Mouse (Mus musculus) E14TG2a.4 (cell line): Measurements from ENCODE around the gene Fam120b.

ENCODE experiments used
- CTCF ChIP-seq: conservative IDR thresholded peaks from 2 replicates; pipeline ENCODE4 v1.5.1; 2014; ENCODE audit warnings: low read length
- NANOG ChIP-seq: IDR thresholded peaks from 2 replicates; pipeline ENCODE4 v1.6.1; 2014; ENCODE audit warnings: borderline replicate concordance, low read length, mixed read lengths
- POU5F1 ChIP-seq: IDR thresholded peaks from 2 replicates; pipeline ENCODE4 v1.6.1; 2014; ENCODE audit warnings: low read length, borderline replicate concordance

- TF ChIP-seq CTCF = no peak
- TF ChIP-seq POU5F1 = no peak
- no peak for TF ChIP-seq NANOG
Observed at GRCm38 (mm10) chr17:15352869-15353610, 43.0 kb upstream of the Fam120b start.
